Mouse (Mus musculus) urinary bladder, postnatal 36 days (tissue): Measurements from ENCODE around the gene Efs.

ENCODE experiments used
- DNase-seq, 2 experiments: peaks; one replicate each; pipeline ENCODE4 v3.0.0; 2022; ENCODE audit warnings: low spot score in 2 of 2, mixed read lengths in 1 of 2

Gene Efs

GRCm38 (mm10) chr14:54874165-54874564, 51.8 kb downstream of the Efs start:
- no peak for DNase-seq

- no peak for DNase-seq
Measured at GRCm38 (mm10) chr14:54870861-54871260, 55.1 kb downstream of the Efs start, which contains the start of gene Homez. Homez (minus strand) TSS chr14:54870961.

- no peak for DNase-seq
Measured at GRCm38 (mm10) chr14:54868026-54868425, 57.9 kb downstream of the Efs start.

GRCm38 (mm10) chr14:54866936-54867335, 59.0 kb downstream of the Efs start:
- DNase-seq, result no peak
